Mouse (Mus musculus) liver, embryonic 16.5 days (tissue): ENCODE measurements around the gene Tcp11. TPM values are rescaled to one million over a fixed set of nuclear protein-coding genes. Genes with fewer than 3 reads are reported as not detected.

Source experiments
- ATAC-seq: fragments of 200-750 bp; cut with Nextera tagmentation; 2 replicates; pipeline ENCODE4 v1.8.0; 2017; ENCODE audit warnings: low read depth, mild to moderate bottlenecking, moderate number of reproducible peaks, moderate library complexity
- H3K27ac ChIP-seq: fragments of 300-500 bp; sonication (generic); 2 replicates; pipeline ENCODE4 v1.5.1; 2014; ENCODE audit warnings: mild to moderate bottlenecking, low read length
- H3K27me3 ChIP-seq: fragments of 300-500 bp; sonication (generic); 2 replicates; pipeline ENCODE4 v1.6.1; 2014; ENCODE audit warnings: low read depth, low read length, mixed read lengths; ENCODE audit not compliant: control insufficient read depth, insufficient read depth
- H3K36me3 ChIP-seq: fragments of 300-500 bp; sonication (generic); 2 replicates; pipeline ENCODE4 v1.6.1; 2014; ENCODE audit warnings: mild to moderate bottlenecking; ENCODE audit not compliant: control insufficient read depth, insufficient read depth
- H3K4me1 ChIP-seq: fragments of 300-500 bp; sonication (generic); 2 replicates; pipeline ENCODE4 v1.6.1; 2014; ENCODE audit warnings: low read depth, low read length, mixed read lengths; ENCODE audit not compliant: control insufficient read depth
- H3K4me2 ChIP-seq: fragments of 300-500 bp; sonication (generic); 2 replicates; pipeline ENCODE4 v1.6.1; 2014; ENCODE audit warnings: low read depth, low read length, mixed read lengths
- H3K4me3 ChIP-seq: fragments of 300-500 bp; sonication (generic); 2 replicates; pipeline ENCODE4 v1.5.1; 2014; ENCODE audit warnings: low read depth, mild to moderate bottlenecking, low read length
- H3K9ac ChIP-seq: fragments of 300-500 bp; sonication (generic); 2 replicates; pipeline ENCODE4 v1.6.1; 2014; ENCODE audit warnings: low read depth, low read length
- H3K9me3 ChIP-seq: fragments of 300-500 bp; sonication (generic); replicated peaks from 2 replicates; pipeline ENCODE4 v1.6.1; 2016; ENCODE audit warnings: low read length; ENCODE audit not compliant: control insufficient read depth
- WGBS: fragments of 180-500 bp; shearing (Covaris S2); extraction: QIAGEN DNeasy Blood & Tissue Kit; methylation state at CpG from one replicate; pipeline ENCODE4 v1.1.7; 2014; ENCODE audit not compliant: insufficient replicate concordance; 5-methylcytosine and 5-hydroxymethylcytosine counted together
- polyA plus RNA-seq: library from polyadenylated mRNA; unstranded; fragments of >200 nt; fragmentation: Nextera tagmentation; extraction: Ambion mirVana; gene quantifications from 2 replicates; pipeline ENCODE4 v1.2.1, GENCODE M21; 2015

Tcp11 gene
- polyA plus RNA-seq, 1 experiment from 2014 or later, result 0.06 TPM

DNA sequence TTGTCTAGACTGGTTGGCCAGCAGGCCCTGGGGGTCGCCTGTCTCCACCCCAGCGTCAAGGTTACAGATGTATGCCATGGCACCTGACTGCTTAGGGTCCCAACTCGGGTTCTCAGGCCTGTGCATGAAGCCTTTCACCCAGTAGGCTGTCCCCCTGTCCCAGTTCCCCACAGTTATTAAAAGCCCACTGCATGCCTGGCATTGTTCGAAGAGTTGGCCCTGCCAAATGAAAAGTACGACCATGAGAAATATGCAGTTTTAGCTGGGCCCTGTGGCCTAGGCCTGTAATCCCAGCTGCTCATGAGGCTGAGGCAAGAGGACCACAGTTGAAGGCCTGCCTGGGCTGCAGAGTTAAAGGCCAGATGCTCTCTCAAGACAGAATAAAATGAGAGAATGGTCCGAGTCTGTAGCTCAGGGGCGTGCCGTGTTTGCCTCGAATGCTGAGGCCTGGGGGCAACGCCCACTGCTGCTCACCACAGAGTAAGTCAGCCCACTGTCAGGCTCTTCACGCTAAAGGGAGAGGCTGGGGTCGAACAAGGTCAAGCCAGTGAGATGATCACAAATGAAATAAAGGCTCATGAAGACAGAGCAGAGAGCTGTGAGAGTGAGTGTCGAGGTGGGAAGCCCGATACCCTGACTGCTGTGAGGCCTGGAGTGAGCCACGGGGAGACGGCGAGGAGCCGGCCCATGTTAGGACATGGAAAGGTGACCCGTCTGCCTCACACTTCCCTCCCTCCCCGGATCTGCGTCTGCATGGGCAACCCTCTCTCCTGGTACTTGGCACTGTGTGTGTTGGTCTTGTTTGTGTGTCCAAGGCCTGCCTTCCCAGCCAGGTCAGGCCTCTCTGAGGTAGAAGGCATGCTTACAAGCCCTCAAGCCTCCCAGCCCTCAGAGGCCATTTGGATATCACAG, 60.4 kb downstream of the Tcp11 start:
- Histone ChIP-seq H3K4me3 (no peak overlapping the region), H3K4me2 (no peak overlapping the region), H3K36me3 (no peaks in the 10 kb centered on the region), H3K27ac (no peak overlapping the region), H3K4me1 (peaks cover 23% of the 10 kb centered on the region), H3K9ac (no peak overlapping the region), H3K9me3 (no peaks in the 10 kb centered on the region), H3K27me3 (no peaks in the 10 kb centered on the region)
- no peak for ATAC-seq
- WGBS, result 65% methylated on average over 21 of the region's 21 CpGs

DNA sequence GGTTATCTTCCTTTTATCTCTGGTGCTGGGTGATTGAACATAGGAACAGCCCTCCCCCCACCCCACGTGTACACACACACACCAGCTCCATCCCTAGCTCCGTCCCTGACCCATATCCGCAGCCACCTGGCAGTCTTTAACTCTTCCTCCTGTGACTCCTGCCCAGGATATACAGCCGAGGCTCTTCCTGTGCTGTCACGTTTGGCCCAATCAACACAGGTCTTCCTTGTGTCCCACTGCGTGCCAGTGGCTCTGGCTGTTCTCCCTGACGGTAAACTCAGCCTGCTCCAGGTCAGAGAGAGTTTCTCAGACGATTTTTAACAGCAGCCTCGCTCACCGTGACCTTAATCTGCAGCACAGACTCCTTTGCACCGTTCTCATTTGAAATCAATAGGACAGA, 61.7 kb downstream of the Tcp11 start:
- Histone ChIP-seq H3K36me3 (no peaks in the 10 kb centered on the region), H3K4me2 (no peak overlapping the region), H3K9ac (no peak overlapping the region), H3K9me3 (no peaks in the 10 kb centered on the region), H3K27me3 (no peaks in the 10 kb centered on the region), H3K4me3 (no peak overlapping the region), H3K4me1 (peaks cover 34% of the 10 kb centered on the region), H3K27ac (no peak overlapping the region)
- no peak for ATAC-seq
- WGBS, result 56% methylated on average over 11 of the region's 11 CpGs

DNA sequence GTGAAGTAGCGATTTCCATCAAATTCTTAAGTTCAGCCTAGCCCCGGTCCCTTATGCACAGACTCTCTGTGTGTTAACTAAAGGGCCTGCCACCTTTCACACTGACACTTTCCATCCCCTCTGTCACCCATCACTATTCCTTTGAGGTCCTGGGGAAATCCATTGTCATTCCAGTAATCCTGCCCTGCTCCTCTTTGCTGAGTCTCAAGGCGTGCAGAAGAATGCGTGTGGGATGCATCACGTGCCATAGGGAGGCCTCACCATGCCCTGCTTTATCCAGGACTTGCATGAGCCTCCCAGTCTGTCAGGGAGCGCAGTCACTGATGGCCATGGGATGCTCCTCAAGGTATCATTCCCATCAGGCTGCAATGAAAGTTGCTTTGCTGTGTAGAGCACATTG, 62.1 kb downstream of the Tcp11 start:
- H3K27ac ChIP-seq, result no peak overlapping the region
- no peaks in the 10 kb centered on the region for H3K9me3 ChIP-seq
- no peaks in the 10 kb centered on the region for H3K36me3 ChIP-seq
- peaks cover 39% of the 10 kb centered on the region for H3K4me1 ChIP-seq
- H3K27me3 ChIP-seq, result no peaks in the 10 kb centered on the region
- no peak overlapping the region for H3K4me3 ChIP-seq
- no peak for ATAC-seq
- whole genome bisulfite sequencing, result 78% methylated on average over 6 of the region's 6 CpGs
- H3K9ac ChIP-seq, result no peak overlapping the region
- H3K4me2 ChIP-seq, result no peak overlapping the region

Other genes starting within 250 kb of the Tcp11 start
- 105 and 114 TPM in 2 replicates for gene Snrpc, start 242.5 kb downstream of the Tcp11 start, polyA plus RNA-seq
- gene Uhrf1bp1, start 224.2 kb downstream of the Tcp11 start, polyA plus RNA-seq, result 2.4 and 2.5 TPM in 2 replicates
- 3.7 and 4.4 TPM in 2 replicates for gene Anks1, start 171.3 kb downstream of the Tcp11 start, polyA plus RNA-seq
- 20.6 and 21.3 TPM in 2 replicates for gene Taf11, start 170.8 kb downstream of the Tcp11 start, polyA plus RNA-seq
- 0.12 and 0.21 TPM in 2 replicates for gene Scube3, start 61.5 kb upstream of the Tcp11 start, polyA plus RNA-seq
- gene Zfp523, start 96.5 kb upstream of the Tcp11 start, polyA plus RNA-seq, result 6.2 TPM in 2 replicates
- 7.2 and 8.2 TPM in 2 replicates for gene Def6, start 127.1 kb upstream of the Tcp11 start, polyA plus RNA-seq
- 0.62 and 0.77 TPM in 2 replicates for gene Ppard, start 152.1 kb upstream of the Tcp11 start, polyA plus RNA-seq
- 6.7 and 7.3 TPM in 2 replicates for gene Fance, start 232.9 kb upstream of the Tcp11 start, polyA plus RNA-seq
- gene Rpl10a, start 247.8 kb upstream of the Tcp11 start, polyA plus RNA-seq, result 280 and 310 TPM in 2 replicates